Mouse (Mus musculus) liver, embryonic 14.5 days (tissue): ENCODE measurements at regions not wholly inside any gene's neighbourhood (a gene's known extent, or its start where the extent isn't known, plus 50 kb on each side); places are given as distances from the start of the nearest gene placed in this dataset.

Experiments
- CTCF ChIP-seq: IDR thresholded peaks from 2 replicates; pipeline ENCODE4 v1.5.1; 2016; ENCODE audit warnings: antibody characterized with exemption, low read depth, control low read depth
- EP300 ChIP-seq: IDR thresholded peaks from 2 replicates; pipeline ENCODE4 v1.6.1; 2016; ENCODE audit warnings: antibody characterized with exemption, low read depth

GRCm38 (mm10) chr10:38883816-38884599, 62.4 kb upstream of the Rfpl4b start:
- TF ChIP-seq CTCF = no peak
- no peak for TF ChIP-seq EP300
